Mouse (Mus musculus): ENCODE results near the gene Gm18596. TPM values are rescaled to one million over a fixed set of nuclear protein-coding genes. Genes with fewer than 3 reads are reported as not detected.
"Not testable (repeated sequence)": the region's sequence is repeated elsewhere in the genome, so short reads cannot be mapped to it uniquely, and the experiment has no call there.

Gene Gm18596
- total RNA-seq (2021): not detected

DNA sequence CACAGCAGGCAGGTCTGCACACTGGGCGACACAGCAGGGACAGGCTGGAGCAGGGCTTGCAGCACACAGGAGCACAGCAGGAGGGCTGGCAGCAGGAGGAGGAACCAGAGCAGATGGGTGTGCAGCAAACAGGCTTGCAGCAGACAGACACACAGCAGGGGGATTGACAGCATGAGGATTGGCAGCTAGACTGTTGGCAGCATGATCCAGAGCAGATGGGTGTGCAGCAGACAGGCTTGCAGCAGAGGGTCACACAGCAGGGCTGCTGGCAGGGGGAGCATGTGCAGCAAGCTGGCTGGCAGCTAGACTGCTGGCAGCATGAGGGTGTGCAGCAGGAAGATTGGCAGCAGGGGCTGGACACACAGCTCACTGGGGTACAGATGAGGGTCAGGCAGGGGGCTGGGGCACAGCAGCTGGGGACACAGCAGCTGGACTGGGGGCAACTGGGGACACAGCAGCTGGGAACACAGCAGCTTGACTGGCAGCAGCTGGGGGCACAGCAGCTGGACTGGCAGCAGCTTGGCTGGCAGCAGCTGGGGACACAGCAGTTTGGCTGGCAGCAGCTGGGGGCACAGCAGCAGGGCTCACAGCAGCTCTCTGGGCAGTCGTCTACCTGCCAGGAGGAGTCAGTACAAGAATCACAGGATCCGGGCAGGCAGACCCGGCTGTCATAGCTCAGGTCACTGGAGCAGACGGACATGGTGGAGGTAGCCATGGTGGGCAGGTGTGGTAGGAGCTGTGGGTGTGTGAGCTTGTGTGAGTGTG lies at the start of gene Gm18596:
TSS of gene Gm18596 (minus strand) at position 715 of the 765 bp plus-strand sequence.
- intact Hi-C loops (cut with DNase I): not testable (repeated sequence)

DNA sequence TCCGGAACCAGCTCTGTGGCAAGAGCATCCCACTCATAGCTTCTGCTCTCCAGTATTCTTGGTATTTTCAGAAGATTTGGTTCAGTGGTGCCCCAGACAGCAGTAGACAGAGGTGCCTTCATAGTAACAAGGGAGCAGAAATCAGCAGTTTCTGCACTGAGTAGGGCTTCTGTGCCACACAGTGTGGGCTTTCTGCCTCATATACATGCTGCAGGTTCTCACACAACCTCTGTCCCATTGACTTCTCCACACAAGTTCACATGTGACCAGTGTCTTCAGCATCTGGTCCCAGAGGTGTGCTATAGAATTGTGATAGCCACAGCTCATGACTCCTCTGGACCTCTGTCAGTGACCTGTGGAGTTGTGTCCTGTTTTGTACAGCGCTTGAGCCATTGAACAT lies 46.2 kb upstream of the Gm18596 start:
- no peak for DNase-seq
- intact Hi-C loops (cut with DNase I): loop anchor here (10.0 kb wide), 1 partner anchor 126 kb away; no protein-coding TSS in a partner anchor

More for the DNA sequence above, at the start of gene Gm18596:
- DNase-seq: not testable (repeated sequence)

DNA sequence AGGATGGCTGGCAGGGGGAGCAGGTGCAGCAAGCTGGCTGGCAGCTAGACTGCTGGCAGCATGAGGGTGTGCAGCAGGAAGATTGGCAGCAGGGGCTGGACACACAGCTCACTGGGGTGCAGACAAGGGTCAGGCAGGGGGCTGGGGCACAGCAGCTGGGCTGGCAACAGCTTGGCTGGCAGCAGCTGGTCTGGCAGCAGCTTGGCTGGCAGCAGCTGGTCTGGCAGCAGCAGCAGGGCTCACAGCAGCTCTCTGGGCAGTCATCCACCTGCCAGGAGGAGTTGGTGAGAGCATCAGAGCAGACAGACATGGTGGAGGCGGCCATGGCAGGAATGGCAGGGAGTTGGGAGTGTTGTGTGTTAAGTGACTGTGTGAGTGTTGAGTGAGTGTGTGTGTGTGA lies 45.4 kb upstream of the Gm18596 start, which contains the start of gene Gm7137:
TSS of gene Gm7137 (minus strand) at position 325 of the 400 bp plus-strand sequence.
- peak; percentile 47 to 55 for DNase-seq
- intact Hi-C loops (cut with DNase I): loop anchor here (10.0 kb wide), 1 partner anchor 127 kb away; no protein-coding TSS in a partner anchor

DNA sequence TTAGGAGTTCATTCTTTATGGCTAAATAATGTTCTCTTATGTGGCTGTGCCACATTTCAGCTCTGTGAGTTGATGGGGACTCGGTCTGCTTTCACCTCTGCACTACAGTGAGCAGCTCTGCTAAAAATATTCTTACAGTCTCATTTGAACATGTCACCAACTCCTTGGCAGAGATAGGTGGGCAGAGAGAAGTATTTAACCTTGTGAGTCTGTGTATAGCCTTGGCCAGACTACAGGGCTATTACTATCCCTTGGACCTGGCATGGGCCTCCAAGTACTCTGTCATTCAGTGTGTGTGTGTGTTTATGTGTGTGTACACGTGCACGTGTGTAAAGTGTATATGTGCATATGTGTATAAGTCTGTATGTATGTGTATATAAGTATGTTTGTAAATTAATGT lies 41.0 kb upstream of the Gm18596 start:
- not testable (repeated sequence) for DNase-seq
- intact Hi-C loops (cut with DNase I): loop anchor here (10.0 kb wide), 1 partner anchor 131 kb away; no protein-coding TSS in a partner anchor

DNA sequence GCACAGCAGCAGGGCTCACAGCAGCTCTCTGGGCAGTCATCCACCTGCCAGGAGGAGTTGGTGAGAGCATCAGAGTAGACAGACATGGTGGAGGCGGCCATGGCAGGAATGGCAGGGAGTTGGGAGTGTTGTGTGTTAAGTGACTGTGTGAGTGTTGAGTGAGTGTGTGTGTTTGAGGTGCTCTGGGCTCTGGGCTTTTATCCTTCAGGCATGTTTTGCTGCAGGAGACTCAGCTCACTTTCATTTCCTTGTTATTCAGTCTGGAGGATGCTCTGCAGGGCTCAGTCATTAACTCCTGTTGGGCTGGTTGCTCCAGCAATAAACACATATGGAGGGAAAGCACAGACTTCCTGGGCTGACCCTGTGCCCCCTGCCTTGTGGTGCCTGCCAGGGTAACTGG lies 40.0 kb upstream of the Gm18596 start, which contains the start of gene Gm3250:
TSS of gene Gm3250 (minus strand) at position 101 of the 400 bp plus-strand sequence.
- intact Hi-C loops (cut with DNase I): loop anchor here (10.0 kb wide), 1 partner anchor 132 kb away; no protein-coding TSS in a partner anchor
- not testable (repeated sequence) for DNase-seq

DNA sequence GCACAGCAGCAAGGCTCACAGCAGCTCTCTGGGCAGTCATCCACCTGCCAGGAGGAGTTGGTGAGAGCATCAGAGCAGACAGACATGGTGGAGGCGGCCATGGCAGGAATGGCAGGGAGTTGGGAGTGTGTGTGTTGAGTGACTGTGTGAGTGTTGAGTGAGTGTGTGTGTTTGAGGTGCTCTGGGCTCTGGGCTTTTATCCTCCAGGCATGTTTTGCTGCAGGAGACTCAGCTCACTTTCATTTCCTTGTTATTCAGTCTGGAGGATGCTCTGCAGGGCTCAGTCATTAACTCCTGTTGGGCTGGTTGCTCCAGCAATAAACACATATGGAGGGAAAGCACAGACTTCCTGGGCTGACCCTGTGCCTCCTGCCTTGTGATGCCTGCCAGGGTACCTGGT lies 34.4 kb upstream of the Gm18596 start, which contains the start of gene Gm7138:
TSS of gene Gm7138 (minus strand) at position 101 of the 400 bp plus-strand sequence.
- DNase-seq; intact Hi-C loops (cut with DNase I): not testable (repeated sequence)

DNA sequence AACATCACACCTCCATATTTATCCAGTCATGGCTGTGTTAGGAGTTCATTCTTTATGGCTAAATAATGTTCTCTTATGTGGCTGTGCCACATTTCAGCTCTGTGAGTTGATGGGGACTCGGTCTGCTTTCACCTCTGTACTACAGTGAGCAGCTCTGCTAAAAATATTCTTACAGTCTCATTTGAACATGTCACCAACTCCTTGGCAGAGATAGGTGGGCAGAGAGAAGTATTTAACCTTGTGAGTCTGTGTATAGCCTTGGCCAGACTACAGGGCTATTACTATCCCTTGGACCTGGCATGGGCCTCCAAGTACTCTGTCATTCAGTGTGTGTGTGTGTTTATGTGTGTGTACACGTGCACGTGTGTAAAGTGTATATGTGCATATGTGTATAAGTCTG lies 29.7 kb upstream of the Gm18596 start:
- intact Hi-C loops (cut with DNase I); DNase-seq: not testable (repeated sequence)

DNA sequence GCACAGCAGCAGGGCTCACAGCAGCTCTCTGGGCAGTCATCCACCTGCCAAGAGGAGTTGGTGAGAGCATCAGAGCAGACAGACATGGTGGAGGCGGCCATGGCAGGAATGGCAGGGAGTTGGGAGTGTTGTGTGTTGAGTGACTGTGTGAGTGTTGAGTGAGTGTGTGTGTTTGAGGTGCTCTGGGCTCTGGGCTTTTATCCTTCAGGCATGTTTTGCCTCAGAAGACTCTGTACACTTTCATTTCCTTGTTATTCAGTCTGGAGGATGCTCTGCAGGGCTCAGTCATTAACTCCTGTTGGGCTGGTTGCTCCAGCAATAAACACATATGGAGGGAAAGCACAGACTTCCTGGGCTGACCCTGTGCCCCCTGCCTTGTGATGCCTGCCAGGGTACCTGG lies 28.8 kb upstream of the Gm18596 start, which contains the start of gene Gm3238:
TSS of gene Gm3238 (minus strand) at position 101 of the 400 bp plus-strand sequence.
- DNase-seq; intact Hi-C loops (cut with DNase I): not testable (repeated sequence)

DNA sequence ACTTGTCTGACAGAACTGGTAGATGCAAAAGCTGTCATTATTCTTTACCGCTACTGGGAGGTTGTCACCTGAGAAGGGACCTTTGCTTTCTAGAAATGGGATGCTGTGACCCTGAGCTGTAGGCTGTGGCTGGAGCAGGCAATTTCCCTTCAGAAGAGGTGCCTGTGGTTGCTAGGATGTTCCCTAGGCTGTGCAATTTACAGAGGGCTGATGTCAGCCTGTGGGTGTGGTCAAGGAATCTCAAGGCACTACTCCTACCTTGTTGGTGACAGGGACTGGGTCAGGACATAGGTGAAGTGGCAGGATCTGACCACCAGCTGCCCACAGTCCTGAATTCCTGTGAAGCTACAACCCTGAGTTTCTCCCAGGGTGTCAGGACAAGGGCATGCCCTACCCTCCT lies 27.3 kb upstream of the Gm18596 start:
- intact Hi-C loops (cut with DNase I): no loop called here
- DNase-seq: no peak

DNA sequence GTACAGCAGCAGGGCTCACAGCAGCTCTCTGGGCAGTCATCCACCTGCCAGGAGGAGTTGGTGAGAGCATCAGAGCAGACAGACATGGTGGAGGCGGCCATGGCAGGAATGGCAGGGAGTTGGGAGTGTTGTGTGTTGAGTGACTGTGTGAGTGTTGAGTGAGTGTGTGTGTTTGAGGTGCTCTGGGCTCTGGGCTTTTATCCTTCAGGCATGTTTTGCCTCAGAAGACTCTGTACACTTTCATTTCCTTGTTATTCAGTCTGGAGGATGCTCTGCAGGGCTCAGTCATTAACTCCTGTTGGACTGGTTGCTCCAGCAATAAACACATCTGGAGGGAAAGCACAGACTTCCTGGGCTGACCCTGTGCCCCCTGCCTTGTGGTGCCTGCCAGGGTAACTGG lies 17.1 kb upstream of the Gm18596 start, which contains the start of gene Gm3233:
TSS of gene Gm3233 (minus strand) at position 101 of the 400 bp plus-strand sequence.
- DNase-seq; intact Hi-C loops (cut with DNase I): not testable (repeated sequence)

DNA sequence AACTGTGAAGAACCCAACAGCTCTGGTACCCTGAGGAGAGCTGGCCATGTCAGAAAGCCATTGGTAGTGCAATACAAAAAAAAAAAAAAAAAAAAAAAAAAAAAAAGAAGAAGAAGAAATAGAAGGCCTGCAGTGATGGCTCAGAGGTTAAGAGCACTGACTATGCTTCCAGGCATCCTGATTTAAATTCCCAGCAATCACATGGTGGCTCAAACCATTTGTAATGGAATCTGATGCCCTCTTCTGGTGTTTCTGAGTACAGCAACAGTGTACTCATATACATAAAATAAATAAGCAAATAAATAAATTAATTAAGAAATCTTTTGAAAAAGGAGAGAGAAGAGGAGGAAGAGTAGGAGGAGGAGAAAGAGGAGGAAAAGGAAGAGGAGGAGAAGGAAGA lies 11.0 kb upstream of the Gm18596 start:
- no peak for DNase-seq
- intact Hi-C loops (cut with DNase I): no loop called here

DNA sequence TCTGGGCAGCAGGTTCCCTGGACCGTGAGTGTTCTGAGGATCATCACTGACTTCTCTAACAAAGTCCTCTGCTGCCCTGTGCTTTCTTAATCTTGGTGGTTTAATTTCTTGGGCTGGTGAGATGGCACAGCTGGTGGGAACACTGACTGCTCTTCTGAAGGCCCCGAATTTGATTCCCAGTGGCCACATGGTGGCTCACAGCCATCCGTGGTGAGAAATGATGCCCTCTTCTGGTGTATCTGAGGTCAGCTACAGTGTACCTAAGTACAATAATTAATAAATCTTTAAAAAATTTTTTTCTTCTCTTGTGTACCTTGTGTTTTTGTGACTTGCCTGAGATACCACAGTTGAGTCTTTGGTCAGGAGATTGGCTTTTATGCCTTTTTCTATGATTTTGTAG lies 9.9 kb upstream of the Gm18596 start:
- intact Hi-C loops (cut with DNase I); DNase-seq: not testable (repeated sequence)

DNA sequence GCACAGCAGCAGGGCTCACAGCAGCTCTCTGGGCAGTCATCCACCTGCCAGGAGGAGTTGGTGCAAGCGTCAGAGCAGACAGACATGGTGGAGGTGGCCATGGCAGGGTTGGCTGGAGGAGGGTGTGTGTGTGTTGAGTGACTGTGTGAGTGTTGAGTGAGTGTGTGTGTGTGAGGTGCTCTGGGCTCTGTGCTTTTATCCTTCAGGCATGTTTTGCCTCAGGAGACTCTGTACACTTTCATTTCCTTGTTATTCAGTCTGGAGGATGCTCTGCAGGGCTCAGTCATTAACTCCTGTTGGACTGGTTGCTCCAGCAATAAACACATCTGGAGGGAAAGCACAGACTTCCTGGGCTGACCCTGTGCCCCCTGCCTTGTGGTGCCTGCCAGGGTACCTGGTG lies 8.8 kb upstream of the Gm18596 start, which contains the start of gene Gm9736:
TSS of gene Gm9736 (minus strand) at position 101 of the 400 bp plus-strand sequence.
- DNase-seq; intact Hi-C loops (cut with DNase I): not testable (repeated sequence)

DNA sequence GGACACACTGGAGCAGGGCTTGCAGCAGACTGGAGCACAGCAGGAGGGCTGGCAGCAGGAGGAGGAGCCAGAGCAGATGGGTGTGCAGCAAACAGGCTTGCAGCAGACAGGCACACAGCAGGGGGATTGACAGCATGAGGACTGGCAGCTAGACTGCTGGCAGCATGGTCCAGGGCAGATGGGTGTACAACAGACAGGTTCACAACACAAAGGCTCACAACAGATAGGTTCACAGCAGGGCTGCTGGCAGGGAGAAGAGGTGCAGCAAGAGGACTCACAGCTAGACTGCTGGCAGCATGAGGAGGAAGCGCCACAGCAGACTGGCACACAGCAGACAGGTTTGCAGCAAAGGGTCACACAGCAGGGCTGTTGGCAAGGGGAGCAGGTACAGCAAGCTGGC lies 8.2 kb upstream of the Gm18596 start:
- intact Hi-C loops (cut with DNase I); DNase-seq: not testable (repeated sequence)

DNA sequence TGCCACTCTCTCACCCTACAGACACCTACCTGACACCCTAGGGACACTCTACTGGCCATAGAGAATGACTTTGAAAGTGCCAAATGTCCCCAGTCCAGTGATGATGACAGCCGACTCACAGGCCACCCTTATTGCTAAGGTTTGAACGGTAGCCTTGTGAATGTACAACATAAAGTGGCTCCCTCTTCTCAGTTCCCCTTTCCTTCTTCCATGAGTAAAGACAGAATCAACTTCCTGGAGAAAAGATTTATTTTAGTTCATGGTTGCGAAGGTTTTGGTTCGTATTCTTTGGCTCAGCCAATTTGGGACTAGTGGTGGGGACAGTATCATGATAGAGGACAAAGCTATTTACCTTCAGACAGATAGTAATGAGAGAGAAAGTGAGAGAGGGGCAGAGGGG lies 3.5 kb downstream of the Gm18596 start:
- intact Hi-C loops (cut with DNase I): no loop called here

DNA sequence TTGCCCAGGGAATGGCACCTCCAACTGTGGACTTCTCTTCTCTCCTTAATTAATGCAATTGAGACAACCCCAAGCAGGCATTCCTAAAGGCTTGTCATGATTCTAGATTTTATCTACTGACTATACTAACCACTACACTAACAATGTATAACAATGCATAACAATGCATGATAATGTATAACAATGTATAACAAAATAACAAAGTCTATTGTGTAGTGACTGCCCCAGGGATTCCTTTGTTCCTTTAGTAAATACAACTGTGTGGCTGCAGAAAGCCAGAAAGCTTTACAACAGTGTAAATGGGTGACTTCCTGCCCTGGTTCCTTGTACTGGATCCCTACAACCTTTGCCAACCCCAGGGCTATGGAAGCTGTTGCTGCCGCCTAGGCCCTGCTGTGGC lies 6.5 kb downstream of the Gm18596 start:
- no peak for DNase-seq
- intact Hi-C loops (cut with DNase I): no loop called here

More for the DNA sequence above, 3.5 kb downstream of the Gm18596 start:
- no peak for DNase-seq

DNA sequence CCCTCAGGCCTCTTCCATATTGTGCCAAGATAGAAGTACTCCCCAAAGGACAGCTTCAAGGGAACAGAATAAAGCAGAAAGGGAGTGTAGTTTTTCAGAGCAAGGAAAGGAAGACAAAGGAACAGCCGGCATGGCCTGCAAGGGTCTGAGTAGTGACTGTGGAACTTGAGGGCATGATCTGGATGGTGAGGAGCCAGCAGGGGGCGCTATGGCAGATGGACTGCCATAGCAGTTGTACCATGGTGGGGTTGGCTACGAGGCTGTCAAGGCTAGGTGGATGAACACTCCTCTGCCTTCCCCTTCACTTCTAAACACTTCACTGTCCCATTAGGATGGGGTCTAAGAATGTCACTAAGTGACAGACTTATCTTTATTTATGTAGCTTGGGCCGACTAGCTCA lies 13.2 kb downstream of the Gm18596 start:
- intact Hi-C loops (cut with DNase I): loop anchor here (5.0 kb wide), 1 partner anchor 153 kb away; no protein-coding TSS in a partner anchor
- DNase-seq: peak in 1 of 2 experiments; percentile 3

DNA sequence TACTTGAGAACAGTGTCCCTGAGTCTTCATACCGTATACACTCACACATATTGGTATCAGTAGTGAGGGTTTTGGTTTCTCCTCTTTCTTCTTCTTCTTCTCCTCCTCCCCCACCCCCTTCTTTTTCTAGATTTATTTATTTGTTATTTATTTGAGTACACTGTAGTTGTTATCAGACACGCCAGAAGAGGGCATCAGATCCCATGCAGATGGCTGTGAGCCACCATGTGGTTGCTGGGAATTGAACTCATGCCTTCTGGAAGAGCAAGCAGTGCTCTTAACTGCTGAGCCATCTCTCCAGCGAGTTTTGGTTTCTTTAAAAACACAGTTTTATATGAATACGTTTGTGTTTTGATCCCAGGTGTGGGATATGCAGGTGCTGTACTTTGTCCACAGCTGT lies 14.2 kb downstream of the Gm18596 start:
- intact Hi-C loops (cut with DNase I): loop anchor here (5.0 kb wide), 1 partner anchor 154 kb away; no protein-coding TSS in a partner anchor

DNA sequence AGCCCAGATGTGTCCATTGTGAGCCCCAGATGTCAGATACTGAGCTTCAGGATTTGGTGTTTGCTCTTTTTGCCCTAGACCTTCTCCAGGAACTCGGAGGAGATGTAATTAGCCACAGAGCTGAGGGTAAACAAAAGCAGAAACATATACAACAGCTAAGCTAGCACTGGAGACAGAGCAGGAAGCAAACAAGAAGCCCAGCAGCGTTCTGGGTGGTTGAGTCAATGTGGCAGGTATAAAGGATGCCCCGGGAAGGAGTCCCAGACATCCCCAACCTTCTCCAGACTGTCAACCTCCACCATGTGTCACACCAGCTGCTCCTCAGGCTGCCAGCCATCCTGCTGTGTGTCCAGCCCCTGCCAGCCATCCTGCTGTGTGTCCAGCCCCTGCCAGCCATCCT lies 16.3 kb downstream of the Gm18596 start, which contains the start of gene Gm10100:
TSS of gene Gm10100 (plus strand) at position 301 of the 400 bp plus-strand sequence.
- intact Hi-C loops (cut with DNase I): loop anchor here (5.0 kb wide), 1 partner anchor 156 kb away; no protein-coding TSS in a partner anchor
- DNase-seq: no peak

More for the DNA sequence above, 14.2 kb downstream of the Gm18596 start:
- peak in 1 of 2 experiments; percentile 5 for DNase-seq

DNA sequence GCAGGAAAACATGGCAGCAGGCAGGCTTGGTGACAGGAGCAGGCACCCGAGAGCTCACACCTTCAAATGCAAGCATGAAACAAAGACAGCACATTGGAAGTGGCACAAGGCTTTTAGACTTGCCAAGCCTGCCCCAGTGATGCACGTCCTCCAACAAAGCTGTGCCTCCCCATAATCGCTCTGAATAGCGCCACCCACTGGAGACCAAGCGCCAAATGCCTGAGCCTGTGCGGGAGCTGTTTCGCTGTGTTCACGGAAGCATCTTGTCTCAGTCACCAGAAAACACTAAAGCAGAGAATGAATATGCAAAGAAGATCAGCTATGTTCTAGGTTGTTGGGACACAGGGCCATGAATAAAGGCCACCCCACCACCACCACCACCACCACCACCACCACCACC lies 17.6 kb downstream of the Gm18596 start:
- DNase-seq: no peak
- intact Hi-C loops (cut with DNase I): loop anchor here (5.0 kb wide), 1 partner anchor 157 kb away; no protein-coding TSS in a partner anchor

DNA sequence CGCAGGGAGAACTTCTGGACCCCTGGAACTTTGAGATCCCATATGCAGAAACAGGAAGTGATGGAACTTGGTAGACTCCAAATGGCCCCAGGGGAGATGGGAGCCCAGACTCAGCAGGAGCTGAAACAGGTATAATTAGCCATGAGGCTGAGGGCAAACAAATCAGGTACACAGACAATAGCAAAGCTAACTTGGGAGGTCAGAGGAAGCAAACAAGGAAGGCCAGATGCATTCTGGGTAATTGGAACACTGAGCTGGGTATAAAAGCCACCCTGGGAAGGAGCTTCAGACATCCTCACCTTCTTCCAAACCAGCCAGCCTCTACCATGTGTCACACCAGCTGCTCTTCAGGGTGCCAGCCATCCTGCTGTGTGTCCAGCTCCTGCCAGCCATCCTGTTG lies 22.1 kb downstream of the Gm18596 start, which contains the start of gene Krtap12-1:
TSS of gene Krtap12-1 (plus strand) at position 301 of the 400 bp plus-strand sequence.
- intact Hi-C loops (cut with DNase I); DNase-seq: not testable (repeated sequence)
